Mouse (Mus musculus): ENCODE results near the gene Osbpl8.

DNA sequence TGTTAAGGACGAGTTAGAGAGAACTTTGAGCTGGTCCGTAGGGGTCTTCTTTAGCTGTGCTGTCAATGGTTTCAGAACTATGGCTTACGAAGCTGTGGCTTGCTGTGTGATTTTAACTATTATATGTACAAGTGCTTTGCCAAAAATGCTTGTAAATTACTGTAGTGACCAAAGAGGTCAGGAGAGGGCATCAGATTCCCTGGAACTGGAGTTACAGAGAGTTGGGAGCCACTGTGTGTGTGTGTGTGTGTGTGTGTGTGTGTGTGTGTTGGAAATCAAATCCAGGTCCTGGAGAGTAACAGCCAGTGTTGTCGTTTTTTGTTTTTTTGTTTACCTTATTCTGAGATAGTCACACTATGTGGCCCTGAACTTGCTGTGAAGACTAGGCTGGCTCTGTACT, 29.0 kb downstream of the Osbpl8 start:
- TF ChIP-seq CTCF (IDR thresholded peaks at IDR 0.05; ENCODE audit: low read depth, low read length) (no peak), EP300 (IDR thresholded peaks at IDR 0.05; ENCODE audit: insufficient read depth, low read depth, low read length) (no peak)
